Mouse (Mus musculus): ENCODE results near the gene Git2. TPM values are rescaled to one million over a fixed set of nuclear protein-coding genes. Genes with fewer than 3 reads are reported as not detected.

Git2 gene
- polyA plus RNA-seq, 1 experiment from 2014 or later, result 40.1 TPM

DNA sequence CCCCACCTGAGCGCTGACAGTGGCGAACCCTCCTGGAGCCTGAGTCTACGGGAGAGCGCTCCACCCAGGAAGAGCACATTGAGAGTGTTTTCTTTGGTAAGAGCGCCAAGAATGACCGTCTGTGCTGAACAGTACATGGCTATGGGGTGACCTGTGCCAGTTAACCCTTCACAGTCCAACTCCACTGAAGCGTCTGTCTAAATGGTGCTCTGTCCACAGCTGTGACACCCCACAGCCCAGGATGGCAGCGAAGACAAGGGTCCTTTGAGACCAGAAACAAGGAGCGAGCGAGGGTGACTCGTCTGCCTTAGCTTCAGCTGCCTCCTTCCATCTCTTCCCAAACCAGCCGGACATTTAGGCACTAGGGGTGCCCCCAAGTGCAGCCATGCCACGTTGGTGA lies 86.6 kb downstream of the Git2 start:
- no peak for ATAC-seq (ENCODE audit: low read depth)
- 0 out of 2 replicates have a peak overlapping the region, but pooled peaks have one; percentile 3 for H3K9ac ChIP-seq (ENCODE audit: low read depth, low read length)
- no peaks in the 10 kb centered on the region for H3K36me3 ChIP-seq (ENCODE audit: control insufficient read depth, insufficient read depth, low read length)

GRCm38 (mm10) chr5:114687901-114688300 lies 87.4 kb downstream of the Git2 start:
- H3K4me1 ChIP-seq (ENCODE audit: control insufficient read depth, insufficient read depth, low read length), result peaks cover 12% of the 10 kb centered on the region; the same call in 1 of the 2 replicates
- no peak overlapping the region for H3K27ac ChIP-seq (replicated peaks; ENCODE audit: low read depth, low read length)
- H3K27me3 ChIP-seq (replicated peaks; ENCODE audit: control insufficient read depth, insufficient read depth, low read length), result no peaks in the 10 kb centered on the region
- DNase-seq (ENCODE audit: low spot score), result no peak
- no peak for ATAC-seq (ENCODE audit: low read depth)
- H3K4me2 ChIP-seq (ENCODE audit: low read depth, low read length), result no peak overlapping the region
- H3K4me3 ChIP-seq (ENCODE audit: low read depth, low read length), result no peak overlapping the region
- no peaks in the 10 kb centered on the region for H3K36me3 ChIP-seq (ENCODE audit: control insufficient read depth, insufficient read depth, low read length)
- H3K9me3 ChIP-seq (ENCODE audit: control insufficient read depth, low read length), result no peaks in the 10 kb centered on the region
- no peak overlapping the region for H3K9ac ChIP-seq (ENCODE audit: low read depth, low read length)

More for the DNA sequence above, 86.6 kb downstream of the Git2 start:
- peaks cover 8% of the 10 kb centered on the region; the same call in 1 of the 2 replicates for H3K4me1 ChIP-seq (ENCODE audit: control insufficient read depth, insufficient read depth, low read length)
- DNase-seq (ENCODE audit: low spot score), result no peak
- 83% methylated on average over 13 of the region's 13 CpGs for WGBS
- no peak overlapping the region for H3K27ac ChIP-seq (replicated peaks; ENCODE audit: low read depth, low read length)
- no peak overlapping the region for H3K4me2 ChIP-seq (ENCODE audit: low read depth, low read length)
- no peaks in the 10 kb centered on the region for H3K27me3 ChIP-seq (replicated peaks; ENCODE audit: control insufficient read depth, insufficient read depth, low read length)
- no peaks in the 10 kb centered on the region for H3K9me3 ChIP-seq (ENCODE audit: control insufficient read depth, low read length)
- H3K4me3 ChIP-seq (ENCODE audit: low read depth, low read length), result no peak overlapping the region

- Histone ChIP-seq H3K27ac (replicated peaks; ENCODE audit: low read depth, low read length) (no peak overlapping the region), H3K9ac (ENCODE audit: low read depth, low read length) (no peak overlapping the region), H3K4me3 (ENCODE audit: low read depth, low read length) (no peak overlapping the region), H3K9me3 (ENCODE audit: control insufficient read depth, low read length) (no peaks in the 10 kb centered on the region), H3K36me3 (ENCODE audit: control insufficient read depth, insufficient read depth, low read length) (no peaks in the 10 kb centered on the region), H3K4me2 (ENCODE audit: low read depth, low read length) (no peak overlapping the region), H3K4me1 (ENCODE audit: control insufficient read depth, insufficient read depth, low read length) (peaks cover 13% of the 10 kb centered on the region; the same call in 1 of the 2 replicates), H3K27me3 (replicated peaks; ENCODE audit: control insufficient read depth, insufficient read depth, low read length) (no peaks in the 10 kb centered on the region)
- ATAC-seq (ENCODE audit: low read depth) (no peak), DNase-seq (ENCODE audit: low spot score) (no peak)
- 45% methylated on average over 7 of the region's 7 CpGs for WGBS
Measured at GRCm38 (mm10) chr5:114686726-114687210, 88.5 kb downstream of the Git2 start.

- WGBS, result 93% methylated on average over 5 of the region's 5 CpGs
Measured at GRCm38 (mm10) chr5:114685986-114686385, 89.3 kb downstream of the Git2 start.

GRCm38 (mm10) chr5:114681717-114682116 lies 93.6 kb downstream of the Git2 start:
- WGBS, result 68% methylated on average over 8 of the region's 8 CpGs
- Histone ChIP-seq H3K27ac (replicated peaks; ENCODE audit: low read depth, low read length) (peak overlapping the region; percentile 58), H3K4me2 (ENCODE audit: low read depth, low read length) (no peak overlapping the region), H3K9me3 (ENCODE audit: control insufficient read depth, low read length) (no peaks in the 10 kb centered on the region), H3K4me3 (ENCODE audit: low read depth, low read length) (no peak overlapping the region), H3K4me1 (ENCODE audit: control insufficient read depth, insufficient read depth, low read length) (peaks cover 15% of the 10 kb centered on the region; the same call in 1 of the 2 replicates), H3K9ac (ENCODE audit: low read depth, low read length) (peak overlapping the region; percentile 37; the same call in 1 of the 2 replicates), H3K27me3 (replicated peaks; ENCODE audit: control insufficient read depth, insufficient read depth, low read length) (no peaks in the 10 kb centered on the region), H3K36me3 (ENCODE audit: control insufficient read depth, insufficient read depth, low read length) (peaks cover 6% of the 10 kb centered on the region; the same call in 1 of the 2 replicates)
- no peak for DNase-seq (ENCODE audit: low spot score)
- no peak for ATAC-seq (ENCODE audit: low read depth)

More at GRCm38 (mm10) chr5:114685986-114686385, 89.3 kb downstream of the Git2 start:
- no peaks in the 10 kb centered on the region for H3K36me3 ChIP-seq (ENCODE audit: control insufficient read depth, insufficient read depth, low read length)
- H3K9ac ChIP-seq (ENCODE audit: low read depth, low read length), result no peak overlapping the region
- DNase-seq (ENCODE audit: low spot score) (no peak), ATAC-seq (ENCODE audit: low read depth) (no peak)
- no peak overlapping the region for H3K27ac ChIP-seq (replicated peaks; ENCODE audit: low read depth, low read length)
- H3K4me1 ChIP-seq (ENCODE audit: control insufficient read depth, insufficient read depth, low read length), result peaks cover 17% of the 10 kb centered on the region; the same call in 1 of the 2 replicates
- no peaks in the 10 kb centered on the region for H3K27me3 ChIP-seq (replicated peaks; ENCODE audit: control insufficient read depth, insufficient read depth, low read length)
- H3K4me3 ChIP-seq (ENCODE audit: low read depth, low read length), result no peak overlapping the region
- H3K4me2 ChIP-seq (ENCODE audit: low read depth, low read length), result no peak overlapping the region
- no peaks in the 10 kb centered on the region for H3K9me3 ChIP-seq (ENCODE audit: control insufficient read depth, low read length)

DNA sequence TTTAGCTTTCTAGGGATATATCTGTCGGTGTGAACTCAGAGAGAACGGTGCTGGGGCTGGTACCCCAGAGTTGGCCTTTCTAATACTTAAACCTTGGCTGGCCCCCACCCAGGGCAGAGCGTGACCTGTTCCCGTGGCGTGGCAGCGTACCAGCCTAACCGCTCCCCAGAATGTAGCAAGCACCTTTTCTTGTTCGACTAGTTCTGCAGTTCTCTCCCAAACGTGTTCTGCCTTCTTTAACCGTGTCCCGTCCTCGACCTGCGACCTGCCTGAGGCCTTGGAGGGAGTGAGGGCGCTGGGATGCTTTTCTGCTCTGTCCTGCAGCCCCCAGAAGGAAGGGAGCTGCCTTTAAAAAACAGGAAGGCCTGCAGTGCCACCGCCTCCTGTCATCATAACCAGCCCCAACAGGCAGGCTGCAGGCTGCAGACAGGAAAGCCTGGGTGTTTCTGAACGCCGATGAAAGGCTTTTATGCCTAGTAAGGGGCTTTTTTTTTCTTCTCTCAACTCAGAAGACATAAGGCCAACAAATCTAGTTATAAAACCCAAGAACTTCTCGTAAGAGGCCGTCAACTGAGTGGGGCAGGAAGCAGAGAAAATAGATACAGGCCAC lies 94.5 kb downstream of the Git2 start:
- 53% methylated on average over 19 of the region's 19 CpGs for WGBS
- 0 out of 2 replicates have a peak overlapping the region, but pooled peaks have one; percentile 37 for H3K9ac ChIP-seq (ENCODE audit: low read depth, low read length)
- ATAC-seq (ENCODE audit: low read depth), result no peak

GRCm38 (mm10) chr5:114679841-114680591 lies 95.3 kb downstream of the Git2 start:
- Histone ChIP-seq H3K9me3 (ENCODE audit: control insufficient read depth, low read length) (no peaks in the 10 kb centered on the region), H3K4me2 (ENCODE audit: low read depth, low read length) (no peak overlapping the region), H3K36me3 (ENCODE audit: control insufficient read depth, insufficient read depth, low read length) (peaks cover 18% of the 10 kb centered on the region), H3K9ac (ENCODE audit: low read depth, low read length) (no peak overlapping the region), H3K4me1 (ENCODE audit: control insufficient read depth, insufficient read depth, low read length) (peaks cover 15% of the 10 kb centered on the region; the same call in 1 of the 2 replicates), H3K27ac (replicated peaks; ENCODE audit: low read depth, low read length) (no peak overlapping the region), H3K27me3 (replicated peaks; ENCODE audit: control insufficient read depth, insufficient read depth, low read length) (no peaks in the 10 kb centered on the region), H3K4me3 (ENCODE audit: low read depth, low read length) (no peak overlapping the region)
- 64% methylated on average over 17 of the region's 17 CpGs for WGBS
- peak; percentile 24; the same call in 1 of the 2 replicates for ATAC-seq (ENCODE audit: low read depth)
- no peak for DNase-seq (ENCODE audit: low spot score)

More for the DNA sequence above, 94.5 kb downstream of the Git2 start:
- H3K27ac ChIP-seq (replicated peaks; ENCODE audit: low read depth, low read length), result peak overlapping the region; percentile 58
- peaks cover 15% of the 10 kb centered on the region; the same call in 1 of the 2 replicates for H3K4me1 ChIP-seq (ENCODE audit: control insufficient read depth, insufficient read depth, low read length)
- H3K4me2 ChIP-seq (ENCODE audit: low read depth, low read length), result no peak overlapping the region
- H3K36me3 ChIP-seq (ENCODE audit: control insufficient read depth, insufficient read depth, low read length), result peaks cover 16% of the 10 kb centered on the region
- DNase-seq (ENCODE audit: low spot score), result no peak
- H3K4me3 ChIP-seq (ENCODE audit: low read depth, low read length), result no peak overlapping the region
- H3K27me3 ChIP-seq (replicated peaks; ENCODE audit: control insufficient read depth, insufficient read depth, low read length), result no peaks in the 10 kb centered on the region
- H3K9me3 ChIP-seq (ENCODE audit: control insufficient read depth, low read length), result no peaks in the 10 kb centered on the region

All from embryonic facial prominence, embryonic 14.5 days (tissue).